Mouse (Mus musculus) frontal cortex, postnatal 25 days (tissue): ENCODE data around the gene Il1a.

ENCODE experiments used
- DNase-seq, 2 experiments: peaks; one replicate each; pipeline ENCODE4 v3.0.0; 2022; ENCODE audit warnings: low spot score in 2 of 2

The Il1a gene

GRCm38 (mm10) chr2:129263073-129263472 lies 46.7 kb downstream of the Il1a start:
- DNase-seq = no peak

- no peak for DNase-seq
Measured at GRCm38 (mm10) chr2:129261151-129261794, 48.5 kb downstream of the Il1a start.

- no peak for DNase-seq
Measured at GRCm38 (mm10) chr2:129260646-129261045, 49.1 kb downstream of the Il1a start.

- peak in 1 of 2 experiments; percentile 57 for DNase-seq
Measured at GRCm38 (mm10) chr2:129258475-129259211, 51.1 kb downstream of the Il1a start.

- no peak for DNase-seq
Measured at GRCm38 (mm10) chr2:129258056-129258455, 51.7 kb downstream of the Il1a start.

- no peak for DNase-seq
Measured at GRCm38 (mm10) chr2:129256006-129256405, 53.8 kb downstream of the Il1a start.

- no peak for DNase-seq
Measured at GRCm38 (mm10) chr2:129254076-129254475, 55.7 kb downstream of the Il1a start.

GRCm38 (mm10) chr2:129253631-129253970 lies 56.2 kb downstream of the Il1a start:
- no peak for DNase-seq

GRCm38 (mm10) chr2:129252836-129253630 lies 56.7 kb downstream of the Il1a start:
- DNase-seq = no peak
